Mouse (Mus musculus) cortical plate, adult 2 months (tissue): Measurements from ENCODE around the gene Lkaaear1.

ENCODE experiments used
- CTCF ChIP-seq: fragments of 200-500 bp; IDR thresholded peaks from 2 replicates; pipeline ENCODE4 v1.5.1; 2011; ENCODE audit warnings: mild to moderate bottlenecking, control low read depth, low read length; ENCODE audit not compliant: insufficient read depth; ENCODE audit errors: extremely low read depth
- POLR2A ChIP-seq: fragments of 200-500 bp; IDR thresholded peaks from 2 replicates; pipeline ENCODE4 v1.6.1; 2011; ENCODE audit warnings: mild to moderate bottlenecking, low read length, control low read depth; ENCODE audit not compliant: insufficient read depth; ENCODE audit errors: extremely low read depth

GRCm38 (mm10) chr2:181658930-181659555, 39.2 kb downstream of the Lkaaear1 start:
- TF ChIP-seq CTCF, result peak; percentile 35; the same call in 1 of the 2 replicates
- no peak for TF ChIP-seq POLR2A
